Mouse (Mus musculus) embryonic facial prominence, embryonic 11.5 days (tissue): ENCODE data around the gene Fiz1. TPM values are rescaled to one million over a fixed set of nuclear protein-coding genes. Genes with fewer than 3 reads are reported as not detected.
A peak's percentile ranks its signal among the peaks of the same experiment; 100 is the strongest.
"Not testable (repeated sequence)": the region's sequence is repeated elsewhere in the genome, so short reads cannot be mapped to it uniquely, and the experiment has no call there.

Source experiments
- ATAC-seq: fragments of 200-750 bp; cut with Nextera tagmentation; replicated peaks from 2 replicates; pipeline ENCODE4 v1.8.0; 2017; ENCODE audit warnings: low read depth; ENCODE audit not compliant: insufficient number of reproducible peaks, low FRiP score, low TSS enrichment
- DNase-seq: peaks from one replicate; pipeline ENCODE4 v3.0.0-alpha.2; 2015; ENCODE audit warnings: low spot score
- H3K27ac ChIP-seq: fragments of 300-500 bp; sonication (generic); replicated peaks from 2 replicates; pipeline ENCODE4 v1.5.1; 2014; ENCODE audit warnings: mild to moderate bottlenecking, low read depth, low read length, control low read depth
- H3K27me3 ChIP-seq: fragments of 300-500 bp; sonication (generic); 2 replicates; pipeline ENCODE4 v1.6.1; 2014; ENCODE audit warnings: mild to moderate bottlenecking, low read length, moderate library complexity, mixed read lengths; ENCODE audit not compliant: control insufficient read depth, insufficient read depth
- H3K36me3 ChIP-seq: fragments of 300-500 bp; sonication (generic); replicated peaks from 2 replicates; pipeline ENCODE4 v1.6.1; 2014; ENCODE audit warnings: low read depth, mild to moderate bottlenecking, low read length, moderate library complexity, mixed read lengths; ENCODE audit not compliant: control insufficient read depth, insufficient read depth
- H3K4me1 ChIP-seq: fragments of 300-500 bp; sonication (generic); 2 replicates; pipeline ENCODE4 v1.6.1; 2014; ENCODE audit warnings: low read length, mixed read lengths; ENCODE audit not compliant: control insufficient read depth, insufficient read depth
- H3K4me2 ChIP-seq: fragments of 300-500 bp; sonication (generic); 2 replicates; pipeline ENCODE4 v1.6.1; 2014; ENCODE audit warnings: low read depth, mild to moderate bottlenecking, control low read depth, low read length, moderate library complexity
- H3K4me3 ChIP-seq: fragments of 300-500 bp; sonication (generic); 2 replicates; pipeline ENCODE4 v1.5.1; 2014; ENCODE audit warnings: low read depth, low read length, control low read depth
- H3K9ac ChIP-seq: fragments of 300-500 bp; sonication (generic); replicated peaks from 2 replicates; pipeline ENCODE4 v1.6.1; 2014; ENCODE audit warnings: mild to moderate bottlenecking, control low read depth, low read length
- H3K9me3 ChIP-seq: fragments of 300-500 bp; sonication (generic); replicated peaks from 2 replicates; pipeline ENCODE4 v1.6.1; 2016; ENCODE audit warnings: mild to moderate bottlenecking, low read length, inconsistent platforms, mixed read lengths; ENCODE audit not compliant: control insufficient read depth
- WGBS: fragments of 180-500 bp; shearing (Covaris S2); extraction: QIAGEN DNeasy Blood & Tissue Kit; methylation state at CpG from one replicate; pipeline ENCODE4 v1.1.7; 2014; 5-methylcytosine and 5-hydroxymethylcytosine counted together
- polyA plus RNA-seq: library from polyadenylated mRNA; unstranded; fragments of >200 nt; fragmentation: Nextera tagmentation; extraction: Ambion mirVana; gene quantifications from 2 replicates; pipeline ENCODE4 v1.2.1, GENCODE M21; 2014

Gene Fiz1
- polyA plus RNA-seq, 1 experiment from 2014 or later = 43.0 TPM

GRCm38 (mm10) chr7:5020000-5020681 lies 5.6 kb upstream of the Fiz1 start, which contains the start of the genes Zfp865 and Ccdc106:
TSS of gene Zfp865 (plus strand) at chr7:5020376.
TSS of gene Ccdc106 (plus strand) at chr7:5020553.
- peak; percentile 88 for ATAC-seq
- DNase-seq = peak; percentile 99
- H3K9me3 ChIP-seq = no peaks in the 10 kb centered on the region
- H3K4me2 ChIP-seq = peak within 1 kb of the TSS; percentile 73
- no peaks in the 10 kb centered on the region for H3K4me1 ChIP-seq
- H3K36me3 ChIP-seq = peaks cover 3% of the 10 kb centered on the region
- under 1% methylated on average over 49 of the region's 49 CpGs for WGBS
- no peaks in the 10 kb centered on the region for H3K27me3 ChIP-seq
- peak within 1 kb of the TSS; percentile 94 for H3K27ac ChIP-seq
- peak within 1 kb of the TSS; percentile 81 for H3K4me3 ChIP-seq
- H3K9ac ChIP-seq = peak within 1 kb of the TSS; percentile 96

GRCm38 (mm10) chr7:5019576-5019975 lies 5.1 kb upstream of the Fiz1 start:
- not testable (repeated sequence) for DNase-seq, ATAC-seq, H3K9me3 ChIP-seq, H3K4me1 ChIP-seq, H3K36me3 ChIP-seq, H3K27me3 ChIP-seq
- peak overlapping the region; percentile 81 for H3K4me3 ChIP-seq
- H3K4me2 ChIP-seq = peak overlapping the region; percentile 40
- H3K9ac ChIP-seq = peak overlapping the region; percentile 96
- peak overlapping the region; percentile 94 for H3K27ac ChIP-seq
- 31% methylated on average over 8 of the region's 8 CpGs for WGBS

DNA sequence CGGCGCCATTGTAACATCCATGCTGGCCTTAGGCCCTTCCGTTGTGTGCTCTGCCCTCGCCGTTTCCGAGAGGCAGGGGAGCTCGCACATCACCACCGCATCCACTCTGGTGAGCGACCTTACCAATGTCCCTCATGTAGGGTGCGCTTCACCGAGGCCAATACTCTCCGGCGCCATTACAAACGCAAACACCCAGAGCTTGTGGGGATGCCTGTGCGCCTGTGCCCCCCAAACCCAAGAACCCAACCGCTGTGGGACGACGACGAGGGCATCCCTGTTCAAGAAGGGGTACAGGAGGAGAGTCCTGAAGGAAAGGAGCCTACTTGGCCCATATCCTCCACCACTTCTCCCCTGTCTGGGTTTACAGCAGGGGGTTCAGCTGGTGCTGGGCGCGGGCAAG lies 3.4 kb upstream of the Fiz1 start:
- Histone ChIP-seq H3K9me3 (no peaks in the 10 kb centered on the region), H3K4me3 (no peak overlapping the region), H3K9ac (no peak overlapping the region), H3K4me2 (no peak overlapping the region), H3K36me3 (peaks cover 3% of the 10 kb centered on the region), H3K27me3 (no peaks in the 10 kb centered on the region), H3K27ac (no peak overlapping the region), H3K4me1 (no peaks in the 10 kb centered on the region; the same call in 1 of the 2 replicates)
- ATAC-seq = no peak
- 97% methylated on average over 21 of the region's 21 CpGs for WGBS
- no peak for DNase-seq

GRCm38 (mm10) chr7:5017352-5017751 lies 2.9 kb upstream of the Fiz1 start:
- no peak for ATAC-seq
- WGBS = 95% methylated on average over 16 of the region's 16 CpGs

GRCm38 (mm10) chr7:5016920-5017319 lies 2.4 kb upstream of the Fiz1 start:
- ATAC-seq = no peak
- Histone ChIP-seq H3K4me3 (no peak overlapping the region), H3K27ac (no peak overlapping the region), H3K36me3 (peaks cover 6% of the 10 kb centered on the region), H3K9me3 (no peaks in the 10 kb centered on the region), H3K4me1 (no peaks in the 10 kb centered on the region; the same call in 1 of the 2 replicates), H3K4me2 (no peak overlapping the region), H3K9ac (no peak overlapping the region), H3K27me3 (no peaks in the 10 kb centered on the region)
- no peak for DNase-seq
- WGBS = 96% methylated on average over 2 of the region's 2 CpGs

More at GRCm38 (mm10) chr7:5017352-5017751, 2.9 kb upstream of the Fiz1 start:
- H3K4me3 ChIP-seq = no peak overlapping the region
- no peak overlapping the region for H3K27ac ChIP-seq
- H3K4me1 ChIP-seq = no peaks in the 10 kb centered on the region; the same call in 1 of the 2 replicates
- no peak overlapping the region for H3K4me2 ChIP-seq
- DNase-seq = no peak
- peaks cover 4% of the 10 kb centered on the region for H3K36me3 ChIP-seq
- H3K9ac ChIP-seq = no peak overlapping the region
- no peaks in the 10 kb centered on the region for H3K27me3 ChIP-seq
- H3K9me3 ChIP-seq = no peaks in the 10 kb centered on the region

- H3K36me3 ChIP-seq = peaks cover 13% of the 10 kb centered on the region
- H3K27me3 ChIP-seq = no peaks in the 10 kb centered on the region
- no peaks in the 10 kb centered on the region for H3K9me3 ChIP-seq
- H3K9ac ChIP-seq = peak overlapping the region; percentile 73; the same call in 1 of the 2 replicates
- DNase-seq = no peak
- H3K27ac ChIP-seq = peak overlapping the region; percentile 97
- no peak for ATAC-seq
- H3K4me3 ChIP-seq = peak overlapping the region; percentile 62
- peak overlapping the region; percentile 54 for H3K4me2 ChIP-seq
- 68% methylated on average over 3 of the region's 3 CpGs for WGBS
- H3K4me1 ChIP-seq = no peaks in the 10 kb centered on the region; the same call in 1 of the 2 replicates
Measured at GRCm38 (mm10) chr7:5016057-5016456, 1.6 kb upstream of the Fiz1 start.

- Histone ChIP-seq H3K4me3 (peak within 1 kb of the TSS; percentile 62), H3K9ac (peak within 1 kb of the TSS; percentile 80), H3K4me1 (no peaks in the 10 kb centered on the region; the same call in 1 of the 2 replicates), H3K27ac (peak within 1 kb of the TSS; percentile 97), H3K4me2 (peak within 1 kb of the TSS; percentile 54), H3K36me3 (peaks cover 16% of the 10 kb centered on the region), H3K9me3 (no peaks in the 10 kb centered on the region), H3K27me3 (no peaks in the 10 kb centered on the region)
- ATAC-seq (peak; percentile 79), DNase-seq (peak; percentile 96)
- under 1% methylated on average over 33 of the region's 76 CpGs for WGBS
Measured at GRCm38 (mm10) chr7:5015118-5016001, 863 bp upstream of the Fiz1 start, which contains the start of gene Gm44973. TSS of gene Gm44973 (plus strand) at chr7:5015496.
